Mouse (Mus musculus): Measurements from ENCODE around the gene Zdhhc1. TPM values are rescaled to one million over a fixed set of nuclear protein-coding genes. Genes with fewer than 3 reads are reported as not detected.

Gene Zdhhc1
- polyA plus RNA-seq, 1 experiment: 0.14 TPM

GRCm38 (mm10) chr8:105441433-105441832 lies 55.3 kb downstream of the Zdhhc1 start:
- Histone ChIP-seq H3K4me3 (replicated peaks) (no peak overlapping the region), H3K27me3 (ENCODE audit: control insufficient read depth) (peaks cover 35% of the 10 kb centered on the region), H3K9me3 (ENCODE audit: control insufficient read depth, low read length) (peaks cover 2% of the 10 kb centered on the region; the same call in 1 of the 2 replicates), H3K36me3 (ENCODE audit: control insufficient read depth) (no peaks in the 10 kb centered on the region), H3K4me1 (ENCODE audit: control insufficient read depth) (peaks cover 31% of the 10 kb centered on the region)
- TF ChIP-seq TAL1 (IDR thresholded peaks at IDR 0.05; ENCODE audit: low read length) (no peak), GATA1 (IDR thresholded peaks at IDR 0.05; ENCODE audit: low read length) (no peak)

DNA sequence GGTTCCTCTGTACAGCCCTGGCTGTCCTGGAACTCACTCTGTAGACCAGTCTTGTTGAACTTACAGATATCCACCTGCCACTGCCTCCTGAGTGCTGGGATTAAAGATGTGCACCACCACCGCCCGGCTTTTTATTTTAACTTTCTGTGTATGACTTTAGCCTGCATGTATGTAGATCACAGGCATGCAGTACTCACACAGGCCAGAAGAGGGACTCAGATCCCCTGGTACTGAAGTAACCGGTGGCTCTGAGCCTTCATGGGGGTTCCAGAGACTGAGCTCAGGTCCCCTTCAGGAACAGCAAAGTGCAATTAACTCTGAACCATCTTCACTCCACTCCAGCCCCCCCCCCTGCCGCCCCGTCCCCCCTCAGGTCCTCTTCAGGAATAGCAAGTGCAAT lies 57.8 kb downstream of the Zdhhc1 start:
- no peak for TF ChIP-seq TAL1 (IDR thresholded peaks at IDR 0.05; ENCODE audit: low read length)
- TF ChIP-seq GATA1 (IDR thresholded peaks at IDR 0.05; ENCODE audit: low read length): no peak
- H3K27me3 ChIP-seq (ENCODE audit: control insufficient read depth): peaks cover 47% of the 10 kb centered on the region

DNA sequence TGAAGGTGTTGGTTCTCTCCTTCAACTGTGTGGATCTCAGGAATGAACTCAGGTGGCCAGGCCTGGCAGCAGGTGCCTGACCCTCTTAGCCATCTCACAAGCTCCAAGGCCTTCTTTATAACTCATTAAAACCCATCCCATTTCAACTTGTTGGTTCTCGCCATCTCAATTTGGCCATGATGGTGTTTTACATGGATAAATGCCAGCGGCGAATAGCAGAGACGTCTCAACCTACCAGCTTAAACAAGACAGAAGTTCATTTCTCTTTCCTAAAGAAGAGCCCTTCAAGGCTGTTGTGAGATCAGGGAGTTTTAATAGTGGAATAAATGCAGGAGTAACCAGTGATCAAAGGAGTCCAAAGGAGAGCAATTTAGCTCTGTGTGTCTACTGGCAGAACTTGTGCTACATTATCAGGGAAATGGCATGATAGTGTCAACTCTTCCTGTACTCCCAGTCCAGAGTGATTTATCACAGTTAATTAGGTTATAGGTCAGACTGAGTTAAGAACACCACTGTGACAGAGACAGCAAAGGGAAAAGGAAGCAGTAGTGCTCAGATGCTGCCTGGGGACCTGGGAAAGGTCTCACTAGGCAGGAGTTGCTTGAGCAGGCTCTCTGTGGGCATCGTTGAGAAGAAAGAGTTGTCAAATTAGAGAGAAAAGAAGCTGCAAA lies 59.5 kb downstream of the Zdhhc1 start:
- Histone ChIP-seq H3K4me1 (ENCODE audit: control insufficient read depth) (peaks cover 5% of the 10 kb centered on the region), H3K27me3 (ENCODE audit: control insufficient read depth) (peaks cover 55% of the 10 kb centered on the region), H3K9me3 (ENCODE audit: control insufficient read depth, low read length) (no peaks in the 10 kb centered on the region), H3K4me3 (replicated peaks) (no peak overlapping the region), H3K36me3 (ENCODE audit: control insufficient read depth) (no peaks in the 10 kb centered on the region)
- TF ChIP-seq GATA1 (IDR thresholded peaks at IDR 0.05; ENCODE audit: low read length): no peak

More for the DNA sequence above, 57.8 kb downstream of the Zdhhc1 start:
- Histone ChIP-seq H3K9me3 (ENCODE audit: control insufficient read depth, low read length) (no peaks in the 10 kb centered on the region; the same call in 1 of the 2 replicates), H3K36me3 (ENCODE audit: control insufficient read depth) (no peaks in the 10 kb centered on the region), H3K4me3 (replicated peaks) (no peak overlapping the region), H3K4me1 (ENCODE audit: control insufficient read depth) (peaks cover 9% of the 10 kb centered on the region)

GRCm38 (mm10) chr8:105436218-105436617 lies 60.5 kb downstream of the Zdhhc1 start:
- TF ChIP-seq GATA1 (IDR thresholded peaks at IDR 0.05; ENCODE audit: low read length) (no peak), TAL1 (IDR thresholded peaks at IDR 0.05; ENCODE audit: low read length) (no peak)
- Histone ChIP-seq H3K27me3 (ENCODE audit: control insufficient read depth) (peaks cover 53% of the 10 kb centered on the region), H3K4me1 (ENCODE audit: control insufficient read depth) (no peaks in the 10 kb centered on the region), H3K36me3 (ENCODE audit: control insufficient read depth) (no peaks in the 10 kb centered on the region), H3K4me3 (replicated peaks) (no peak overlapping the region), H3K9me3 (ENCODE audit: control insufficient read depth, low read length) (no peaks in the 10 kb centered on the region)

DNA sequence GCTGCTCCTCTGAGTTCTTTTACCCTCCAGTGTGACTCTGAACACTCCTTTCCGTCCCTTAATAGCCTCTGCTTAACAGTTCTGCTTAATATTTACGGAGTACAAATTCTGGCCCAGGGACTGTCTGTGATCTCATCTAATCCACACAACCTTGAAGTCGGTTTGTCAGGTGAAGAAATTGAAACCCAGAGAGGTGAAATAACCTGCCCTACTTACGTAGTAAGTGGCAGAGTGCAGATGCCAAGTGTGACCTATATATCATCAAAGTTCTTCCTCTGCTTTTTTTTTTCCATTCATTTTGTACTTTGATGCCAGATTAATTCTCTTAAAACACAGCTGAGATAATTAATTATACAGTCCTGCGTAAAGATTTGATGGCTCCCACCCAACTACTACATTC lies 62.6 kb downstream of the Zdhhc1 start:
- Histone ChIP-seq H3K4me1 (ENCODE audit: control insufficient read depth) (no peaks in the 10 kb centered on the region), H3K4me3 (replicated peaks) (no peak overlapping the region), H3K9me3 (ENCODE audit: control insufficient read depth, low read length) (no peaks in the 10 kb centered on the region), H3K36me3 (ENCODE audit: control insufficient read depth) (no peaks in the 10 kb centered on the region), H3K27me3 (ENCODE audit: control insufficient read depth) (peaks cover 46% of the 10 kb centered on the region)
- TF ChIP-seq TAL1 (IDR thresholded peaks at IDR 0.05; ENCODE audit: low read length) (no peak), GATA1 (IDR thresholded peaks at IDR 0.05; ENCODE audit: low read length) (no peak)

GRCm38 (mm10) chr8:105433511-105433910 lies 63.2 kb downstream of the Zdhhc1 start:
- TF ChIP-seq GATA1 (IDR thresholded peaks at IDR 0.05; ENCODE audit: low read length) (no peak), TAL1 (IDR thresholded peaks at IDR 0.05; ENCODE audit: low read length) (no peak)
- no peaks in the 10 kb centered on the region for H3K36me3 ChIP-seq (ENCODE audit: control insufficient read depth)
- H3K4me3 ChIP-seq (replicated peaks): no peak overlapping the region
- no peaks in the 10 kb centered on the region for H3K4me1 ChIP-seq (ENCODE audit: control insufficient read depth)
- peaks cover 46% of the 10 kb centered on the region for H3K27me3 ChIP-seq (ENCODE audit: control insufficient read depth)
- H3K9me3 ChIP-seq (ENCODE audit: control insufficient read depth, low read length): no peaks in the 10 kb centered on the region

DNA sequence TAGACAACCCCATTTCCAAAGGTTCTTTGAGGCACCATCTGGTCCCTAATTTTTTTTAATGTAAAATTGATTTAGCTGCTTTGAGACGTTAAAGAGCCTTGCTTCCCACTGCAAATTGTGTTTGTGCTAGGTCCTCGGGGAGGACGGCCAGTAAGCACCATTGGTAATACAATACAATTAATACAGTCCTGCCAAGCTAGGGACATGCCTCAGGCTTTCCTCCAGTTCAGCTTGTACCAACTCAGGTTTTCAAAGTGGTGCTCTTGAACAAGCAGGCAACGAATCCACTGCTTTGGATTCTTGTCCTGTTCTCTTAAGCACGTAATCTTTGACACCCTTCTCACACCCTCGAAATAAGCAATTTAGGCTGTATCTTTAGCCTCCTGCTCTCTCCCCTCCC lies 63.7 kb downstream of the Zdhhc1 start:
- TF ChIP-seq GATA1 (IDR thresholded peaks at IDR 0.05; ENCODE audit: low read length): no peak
- TF ChIP-seq TAL1 (IDR thresholded peaks at IDR 0.05; ENCODE audit: low read length): no peak
- Histone ChIP-seq H3K9me3 (ENCODE audit: control insufficient read depth, low read length) (no peaks in the 10 kb centered on the region), H3K36me3 (ENCODE audit: control insufficient read depth) (no peaks in the 10 kb centered on the region), H3K27me3 (ENCODE audit: control insufficient read depth) (peaks cover 49% of the 10 kb centered on the region), H3K4me3 (replicated peaks) (no peak overlapping the region), H3K4me1 (ENCODE audit: control insufficient read depth) (no peaks in the 10 kb centered on the region)

- H3K27me3 ChIP-seq (ENCODE audit: control insufficient read depth): peaks cover 48% of the 10 kb centered on the region
Measured at GRCm38 (mm10) chr8:105431743-105432515, 64.8 kb downstream of the Zdhhc1 start.

GRCm38 (mm10) chr8:105426878-105427277 lies 69.8 kb downstream of the Zdhhc1 start:
- Histone ChIP-seq H3K36me3 (ENCODE audit: control insufficient read depth) (no peaks in the 10 kb centered on the region), H3K4me3 (replicated peaks) (no peak overlapping the region), H3K27me3 (ENCODE audit: control insufficient read depth) (peaks cover 37% of the 10 kb centered on the region), H3K9me3 (ENCODE audit: control insufficient read depth, low read length) (no peaks in the 10 kb centered on the region), H3K4me1 (ENCODE audit: control insufficient read depth) (no peaks in the 10 kb centered on the region)
- TF ChIP-seq TAL1 (IDR thresholded peaks at IDR 0.05; ENCODE audit: low read length) (no peak), GATA1 (IDR thresholded peaks at IDR 0.05; ENCODE audit: low read length) (no peak)

More at GRCm38 (mm10) chr8:105431743-105432515, 64.8 kb downstream of the Zdhhc1 start:
- Histone ChIP-seq H3K4me1 (ENCODE audit: control insufficient read depth) (no peaks in the 10 kb centered on the region), H3K4me3 (replicated peaks) (no peak overlapping the region), H3K9me3 (ENCODE audit: control insufficient read depth, low read length) (no peaks in the 10 kb centered on the region), H3K36me3 (ENCODE audit: control insufficient read depth) (no peaks in the 10 kb centered on the region)
- TF ChIP-seq TAL1 (IDR thresholded peaks at IDR 0.05; ENCODE audit: low read length): no peak
- no peak for TF ChIP-seq GATA1 (IDR thresholded peaks at IDR 0.05; ENCODE audit: low read length)

Other genes with a start within 250 kb of the Zdhhc1 start
- gene B3gnt9, start 241.7 kb downstream of the Zdhhc1 start, polyA plus RNA-seq (2012): 0.74 and 1.0 TPM in 2 replicates
- gene Tradd, start 232.3 kb downstream of the Zdhhc1 start, polyA plus RNA-seq (2012): 1.7 and 2.0 TPM in 2 replicates
- gene Fbxl8, start 232.3 kb downstream of the Zdhhc1 start, polyA plus RNA-seq (2012): 0.10 and 0.27 TPM in 2 replicates
- not detected in 2 replicates for gene Hsf4, start 227.1 kb downstream of the Zdhhc1 start, polyA plus RNA-seq (2012)
- gene Nol3, start 220.8 kb downstream of the Zdhhc1 start, polyA plus RNA-seq (2012): not detected in 2 replicates
- gene 4931428F04Rik, start 207.0 kb downstream of the Zdhhc1 start, polyA plus RNA-seq (2012): 0.01 and 0.09 TPM in 2 replicates
- gene Exoc3l, start 200.8 kb downstream of the Zdhhc1 start, polyA plus RNA-seq (2012): 1.6 and 1.7 TPM in 2 replicates
- gene E2f4, start 199.2 kb downstream of the Zdhhc1 start, polyA plus RNA-seq (2012): 30.0 and 45.9 TPM in 2 replicates
- gene Elmo3, start 191.3 kb downstream of the Zdhhc1 start, polyA plus RNA-seq (2012): 0.97 and 1.1 TPM in 2 replicates
- gene Lrrc29, start 170.6 kb downstream of the Zdhhc1 start, polyA plus RNA-seq (2012): 2.5 and 3.1 TPM in 2 replicates
- gene Tmem208, start 170.5 kb downstream of the Zdhhc1 start, polyA plus RNA-seq (2012): 3.4 and 3.5 TPM in 2 replicates
- 0.19 and 0.21 TPM in 2 replicates for gene Fhod1, start 148.9 kb downstream of the Zdhhc1 start, polyA plus RNA-seq (2012)
- 0.02 TPM in 1 of 2 replicates, not detected in the other for gene Slc9a5, start 148.1 kb downstream of the Zdhhc1 start, polyA plus RNA-seq (2012)
- gene Plekhg4, start 123.6 kb downstream of the Zdhhc1 start, polyA plus RNA-seq (2012): not detected in 2 replicates
- gene Kctd19, start 83.4 kb downstream of the Zdhhc1 start, polyA plus RNA-seq (2012): not detected in 2 replicates
- 0.03 and 0.05 TPM in 2 replicates for gene Lrrc36, start 83.3 kb downstream of the Zdhhc1 start, polyA plus RNA-seq (2012)
- 0.34 and 0.96 TPM in 2 replicates for gene Tppp3, start 25.4 kb downstream of the Zdhhc1 start, polyA plus RNA-seq (2012)
- gene Hsd11b2, start 21.9 kb upstream of the Zdhhc1 start, polyA plus RNA-seq (2012): not detected in 2 replicates
- gene Atp6v0d1, start 69.1 kb upstream of the Zdhhc1 start, polyA plus RNA-seq (2012): 7.7 and 7.8 TPM in 2 replicates
- 0.23 and 0.27 TPM in 2 replicates for gene Ripor1, start 108.4 kb upstream of the Zdhhc1 start, polyA plus RNA-seq (2012)
- gene Ctcf, start 139.7 kb upstream of the Zdhhc1 start, polyA plus RNA-seq (2012): 24.5 and 26.6 TPM in 2 replicates
- not detected in 2 replicates for gene Agrp, start 140.5 kb upstream of the Zdhhc1 start, polyA plus RNA-seq (2012)
- 3.4 and 4.2 TPM in 2 replicates for gene Carmil2, start 189.4 kb upstream of the Zdhhc1 start, polyA plus RNA-seq (2012)
- gene Acd, start 204.2 kb upstream of the Zdhhc1 start, polyA plus RNA-seq (2012): 3.8 and 4.5 TPM in 2 replicates
- 0.73 and 0.78 TPM in 2 replicates for gene Pard6a, start 204.2 kb upstream of the Zdhhc1 start, polyA plus RNA-seq (2012)
- gene 4933405L10Rik, start 210.8 kb upstream of the Zdhhc1 start, polyA plus RNA-seq (2012): not detected in 2 replicates
- 2.4 TPM in 2 replicates for gene Enkd1, start 211.3 kb upstream of the Zdhhc1 start, polyA plus RNA-seq (2012)

Data from erythroblast, embryonic 14.5 days (primary cell).